Mouse (Mus musculus): ENCODE data around the gene Syt3. TPM values are rescaled to one million over a fixed set of nuclear protein-coding genes. Genes with fewer than 3 reads are reported as not detected.

Gene Syt3
- 0.62 and 0.70 TPM in 2 replicates for polyA plus RNA-seq (2015; fragmentation: Nextera tagmentation; extraction: Ambion mirVana)

- Histone ChIP-seq H3K4me3 (ENCODE audit: low read length) (peak within 1 kb of the TSS; percentile 59), H3K4me1 (ENCODE audit: control insufficient read depth, insufficient read depth, low read length) (peaks cover 2% of the 10 kb centered on the region; the same call in 1 of the 2 replicates), H3K9me3 (replicated peaks; ENCODE audit: control insufficient read depth, low read length) (0 out of 2 replicates have a peak, but pooled peaks cover 6% of the 10 kb centered on the region), H3K4me2 (ENCODE audit: low read depth, low read length) (peak within 1 kb of the TSS; percentile 94), H3K27me3 (ENCODE audit: control insufficient read depth, insufficient read depth, low read length) (peaks cover 19% of the 10 kb centered on the region), H3K27ac (ENCODE audit: low read length) (no peak within 1 kb of the TSS), H3K9ac (ENCODE audit: low read length) (peak within 1 kb of the TSS; percentile 64), H3K36me3 (ENCODE audit: control insufficient read depth, insufficient read depth) (no peaks in the 10 kb centered on the region)
- WGBS = 2% methylated on average over 22 of the region's 33 CpGs
- peak; percentile 64 for ATAC-seq (replicated peaks; ENCODE audit: extremely low read depth, insufficient read depth, low FRiP score)
Observed at GRCm38 (mm10) chr7:44383980-44384715, at the start of gene Syt3. TSS of gene Syt3 (plus strand) at chr7:44384102.

DNA sequence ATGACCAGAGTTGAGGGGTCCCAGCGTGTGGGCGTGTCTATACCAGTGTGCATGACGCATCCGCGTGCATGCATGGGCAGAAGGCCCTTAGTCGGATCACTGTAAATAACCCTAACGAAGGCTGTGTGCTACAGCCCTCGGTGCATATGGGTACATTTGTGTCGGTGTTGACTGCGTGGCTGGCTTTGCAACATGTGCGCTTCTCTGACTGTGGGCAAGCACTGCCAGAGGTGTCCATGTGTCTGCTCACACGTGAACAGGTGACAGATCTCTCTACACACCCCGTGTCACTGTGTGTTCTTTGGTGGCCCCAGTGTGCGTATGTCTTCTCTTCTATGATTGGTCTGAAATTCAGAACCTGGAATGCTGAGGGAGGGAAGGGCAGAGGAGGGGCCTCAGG lies 49.8 kb upstream of the Syt3 start:
- Histone ChIP-seq H3K4me3 (ENCODE audit: low read length) (no peak overlapping the region), H3K27me3 (ENCODE audit: control insufficient read depth, insufficient read depth, low read length) (peaks cover 64% of the 10 kb centered on the region), H3K27ac (ENCODE audit: low read length) (no peak overlapping the region), H3K9me3 (replicated peaks; ENCODE audit: control insufficient read depth, low read length) (no peaks in the 10 kb centered on the region), H3K36me3 (ENCODE audit: control insufficient read depth, insufficient read depth) (no peaks in the 10 kb centered on the region), H3K9ac (ENCODE audit: low read length) (no peak overlapping the region), H3K4me2 (ENCODE audit: low read depth, low read length) (no peak overlapping the region), H3K4me1 (ENCODE audit: control insufficient read depth, insufficient read depth, low read length) (no peaks in the 10 kb centered on the region)
- 56% methylated on average over 14 of the region's 14 CpGs for WGBS
- ATAC-seq (replicated peaks; ENCODE audit: extremely low read depth, insufficient read depth, low FRiP score) = no peak

- Histone ChIP-seq H3K4me2 (ENCODE audit: low read depth, low read length) (peak overlapping the region; percentile 58), H3K27me3 (ENCODE audit: control insufficient read depth, insufficient read depth, low read length) (peaks cover 73% of the 10 kb centered on the region), H3K36me3 (ENCODE audit: control insufficient read depth, insufficient read depth) (no peaks in the 10 kb centered on the region), H3K27ac (ENCODE audit: low read length) (no peak overlapping the region), H3K4me1 (ENCODE audit: control insufficient read depth, insufficient read depth, low read length) (no peaks in the 10 kb centered on the region), H3K9ac (ENCODE audit: low read length) (no peak overlapping the region), H3K4me3 (ENCODE audit: low read length) (peak overlapping the region; percentile 33), H3K9me3 (replicated peaks; ENCODE audit: control insufficient read depth, low read length) (no peaks in the 10 kb centered on the region)
- ATAC-seq (replicated peaks; ENCODE audit: extremely low read depth, insufficient read depth, low FRiP score) = no peak
- 4% methylated on average over 23 of the region's 40 CpGs for WGBS
Observed at GRCm38 (mm10) chr7:44335031-44335878, 48.6 kb upstream of the Syt3 start.

GRCm38 (mm10) chr7:44336046-44337021 lies 47.6 kb upstream of the Syt3 start:
- Histone ChIP-seq H3K4me2 (ENCODE audit: low read depth, low read length) (peak overlapping the region; percentile 58), H3K9ac (ENCODE audit: low read length) (no peak overlapping the region), H3K27me3 (ENCODE audit: control insufficient read depth, insufficient read depth, low read length) (peaks cover 80% of the 10 kb centered on the region), H3K4me1 (ENCODE audit: control insufficient read depth, insufficient read depth, low read length) (no peaks in the 10 kb centered on the region), H3K4me3 (ENCODE audit: low read length) (peak overlapping the region; percentile 33), H3K27ac (ENCODE audit: low read length) (no peak overlapping the region), H3K9me3 (replicated peaks; ENCODE audit: control insufficient read depth, low read length) (no peaks in the 10 kb centered on the region), H3K36me3 (ENCODE audit: control insufficient read depth, insufficient read depth) (no peaks in the 10 kb centered on the region)
- 5% methylated on average over 34 of the region's 54 CpGs for WGBS
- ATAC-seq (replicated peaks; ENCODE audit: extremely low read depth, insufficient read depth, low FRiP score) = no peak

DNA sequence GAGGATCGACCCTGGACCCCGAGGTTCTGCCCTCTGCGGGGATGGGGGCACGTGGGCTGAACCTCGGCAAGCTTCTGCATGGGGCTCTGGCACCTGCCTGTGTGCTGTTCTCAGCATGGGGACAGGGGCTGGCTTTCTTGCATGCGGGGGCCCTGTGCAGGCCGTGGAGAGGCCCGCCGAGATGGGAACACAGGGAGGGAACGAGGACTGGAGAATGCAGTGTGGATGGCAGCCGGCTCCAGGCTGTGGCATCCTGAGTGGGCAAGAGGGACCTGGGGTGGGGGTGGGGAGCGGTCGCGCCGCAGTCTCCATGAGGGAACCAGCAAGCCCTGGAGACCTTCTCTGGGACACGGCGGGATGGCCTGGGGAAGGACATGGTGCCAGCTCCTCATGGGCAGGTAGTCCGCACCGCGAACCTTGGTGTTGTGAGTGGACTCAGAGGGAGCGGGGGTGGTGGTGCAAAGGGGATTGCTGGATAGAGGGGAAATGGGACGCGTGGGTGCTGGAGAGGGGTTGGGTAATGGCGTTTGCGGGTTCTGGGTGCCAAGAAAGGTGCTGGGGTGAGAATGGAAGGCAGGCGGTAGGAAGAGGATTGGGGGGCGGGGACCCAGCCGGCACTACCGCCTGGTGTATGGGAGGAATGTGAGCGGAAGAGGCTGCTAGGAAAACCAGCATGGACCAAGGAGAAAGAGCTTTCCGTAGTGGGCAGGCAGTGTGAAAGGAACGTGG lies 46.6 kb upstream of the Syt3 start:
- H3K27ac ChIP-seq (ENCODE audit: low read length) = no peak overlapping the region
- no peak for ATAC-seq (replicated peaks; ENCODE audit: extremely low read depth, insufficient read depth, low FRiP score)
- H3K4me3 ChIP-seq (ENCODE audit: low read length) = no peak overlapping the region
- WGBS = 5% methylated on average over 32 of the region's 32 CpGs
- H3K4me2 ChIP-seq (ENCODE audit: low read depth, low read length) = no peak overlapping the region
- no peaks in the 10 kb centered on the region for H3K4me1 ChIP-seq (ENCODE audit: control insufficient read depth, insufficient read depth, low read length)
- no peaks in the 10 kb centered on the region for H3K36me3 ChIP-seq (ENCODE audit: control insufficient read depth, insufficient read depth)
- no peaks in the 10 kb centered on the region for H3K9me3 ChIP-seq (replicated peaks; ENCODE audit: control insufficient read depth, low read length)
- H3K9ac ChIP-seq (ENCODE audit: low read length) = no peak overlapping the region
- peaks cover 77% of the 10 kb centered on the region for H3K27me3 ChIP-seq (ENCODE audit: control insufficient read depth, insufficient read depth, low read length)

DNA sequence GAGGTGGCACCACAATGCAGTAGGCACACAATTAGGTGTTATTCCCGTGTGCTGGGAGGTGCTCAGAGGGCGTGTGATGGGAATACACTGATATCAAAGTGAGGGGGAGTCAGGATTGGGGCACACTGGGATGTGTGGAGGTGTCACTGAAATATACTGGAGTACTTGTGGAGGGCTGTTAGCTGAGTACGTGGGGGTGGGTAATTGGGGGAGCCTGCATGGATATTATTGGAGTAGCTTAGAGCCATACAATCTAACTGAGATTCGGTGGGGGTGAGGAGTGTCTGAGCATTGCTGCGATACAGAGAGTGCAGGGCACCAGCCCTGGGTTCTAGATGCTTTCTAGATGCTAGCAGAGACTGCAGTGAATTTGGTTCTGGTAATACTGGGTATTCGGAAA lies 43.7 kb upstream of the Syt3 start:
- no peak overlapping the region for H3K9ac ChIP-seq (ENCODE audit: low read length)
- H3K9me3 ChIP-seq (replicated peaks; ENCODE audit: control insufficient read depth, low read length) = no peaks in the 10 kb centered on the region
- no peak for ATAC-seq (replicated peaks; ENCODE audit: extremely low read depth, insufficient read depth, low FRiP score)
- no peaks in the 10 kb centered on the region for H3K36me3 ChIP-seq (ENCODE audit: control insufficient read depth, insufficient read depth)
- H3K4me1 ChIP-seq (ENCODE audit: control insufficient read depth, insufficient read depth, low read length) = no peaks in the 10 kb centered on the region
- 56% methylated on average over 6 of the region's 6 CpGs for WGBS
- peaks cover 63% of the 10 kb centered on the region for H3K27me3 ChIP-seq (ENCODE audit: control insufficient read depth, insufficient read depth, low read length)
- H3K27ac ChIP-seq (ENCODE audit: low read length) = no peak overlapping the region
- no peak overlapping the region for H3K4me2 ChIP-seq (ENCODE audit: low read depth, low read length)
- no peak overlapping the region for H3K4me3 ChIP-seq (ENCODE audit: low read length)

DNA sequence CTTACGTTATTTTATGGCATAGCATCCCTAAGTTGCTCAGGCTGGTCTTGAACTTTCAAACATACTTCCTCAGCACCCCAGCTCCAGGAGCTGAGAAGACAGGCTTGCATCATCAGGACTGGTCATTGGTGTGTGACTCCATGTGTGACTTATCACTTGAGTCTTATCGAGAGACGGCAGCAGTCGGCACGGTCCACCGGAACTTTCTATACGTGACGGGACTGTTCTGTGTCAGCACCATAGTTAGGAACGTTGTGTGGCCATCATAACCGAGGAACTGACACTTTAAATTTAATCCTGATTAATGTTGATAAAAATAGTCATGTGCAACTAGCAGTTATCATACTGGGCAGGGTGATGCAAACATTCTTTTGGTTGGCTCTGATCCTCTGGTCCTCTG lies 42.8 kb upstream of the Syt3 start:
- Histone ChIP-seq H3K36me3 (ENCODE audit: control insufficient read depth, insufficient read depth) (no peaks in the 10 kb centered on the region), H3K9me3 (replicated peaks; ENCODE audit: control insufficient read depth, low read length) (no peaks in the 10 kb centered on the region), H3K4me3 (ENCODE audit: low read length) (no peak overlapping the region), H3K4me2 (ENCODE audit: low read depth, low read length) (no peak overlapping the region), H3K27ac (ENCODE audit: low read length) (no peak overlapping the region), H3K4me1 (ENCODE audit: control insufficient read depth, insufficient read depth, low read length) (no peaks in the 10 kb centered on the region), H3K9ac (ENCODE audit: low read length) (no peak overlapping the region), H3K27me3 (ENCODE audit: control insufficient read depth, insufficient read depth, low read length) (peaks cover 57% of the 10 kb centered on the region)
- no peak for ATAC-seq (replicated peaks; ENCODE audit: extremely low read depth, insufficient read depth, low FRiP score)
- WGBS = 73% methylated on average over 10 of the region's 10 CpGs

DNA sequence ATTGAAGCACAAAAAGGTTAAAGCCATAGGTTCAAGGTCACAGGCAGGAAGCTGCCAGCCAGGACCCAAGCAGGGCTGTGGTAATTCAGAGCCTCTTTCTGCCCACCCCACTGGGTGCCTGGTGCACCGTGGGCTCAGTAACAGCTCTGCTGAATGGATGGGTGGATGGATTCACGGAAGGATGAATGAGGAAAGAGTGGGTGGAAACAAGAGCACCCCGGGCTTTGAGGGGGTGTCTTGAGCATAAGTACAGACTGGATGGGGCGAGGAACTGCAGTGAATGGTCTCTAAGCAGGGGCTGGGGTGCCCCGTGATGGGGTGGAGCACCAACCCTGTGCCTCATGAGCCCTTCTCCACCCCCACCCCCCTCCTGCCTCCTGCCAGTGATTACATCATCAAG lies 42.2 kb upstream of the Syt3 start:
- Histone ChIP-seq H3K4me1 (ENCODE audit: control insufficient read depth, insufficient read depth, low read length) (no peaks in the 10 kb centered on the region), H3K9me3 (replicated peaks; ENCODE audit: control insufficient read depth, low read length) (no peaks in the 10 kb centered on the region), H3K4me3 (ENCODE audit: low read length) (no peak overlapping the region), H3K9ac (ENCODE audit: low read length) (no peak overlapping the region), H3K4me2 (ENCODE audit: low read depth, low read length) (no peak overlapping the region), H3K27me3 (ENCODE audit: control insufficient read depth, insufficient read depth, low read length) (peaks cover 54% of the 10 kb centered on the region), H3K27ac (ENCODE audit: low read length) (no peak overlapping the region), H3K36me3 (ENCODE audit: control insufficient read depth, insufficient read depth) (no peaks in the 10 kb centered on the region)
- 60% methylated on average over 5 of the region's 5 CpGs for WGBS
- ATAC-seq (replicated peaks; ENCODE audit: extremely low read depth, insufficient read depth, low FRiP score) = no peak
